29 mouse cellular contexts compared by ENCODE assay signal in genomic region chr2:166310438-166310837, GRCm38 (mm10).
DNase-seq lines count a peak whose midpoint lies in the region; ATAC-seq and TF ChIP-seq lines count a peak whose summit lies in the region.
"Had no signal": no experiment of that assay in that cellular context is flagged by ENCODE, and none has a peak within 500 bp of the region (broad histone marks: within the 10 kb centered on the region; RNA-seq: fewer than 3 reads in every experiment).

No protein-coding gene starts in this region.

- H3K4me1 ChIP-seq in forebrain, embryonic 14.5 days (ENCODE audit: control insufficient read depth, insufficient read depth, low read length), result peaks cover 14% of the 10 kb centered on the region
- H3K4me1 ChIP-seq in forebrain, embryonic 12.5 days, result peaks cover 25% of the 10 kb centered on the region
- H3K4me1 ChIP-seq in forebrain, postnatal 0 days (ENCODE audit: insufficient read depth), result no peaks in the 10 kb centered on the region

- H3K4me3 ChIP-seq in forebrain, embryonic 14.5 days (ENCODE audit: low read depth, low read length), result no peak overlapping the region
- no peak overlapping the region for H3K4me3 ChIP-seq in forebrain, embryonic 12.5 days (replicated peaks)
- H3K4me3 ChIP-seq in forebrain, postnatal 0 days (ENCODE audit: low read depth, low read length), result no peak overlapping the region
- H3K4me3 ChIP-seq: embryonic facial prominence, embryonic 12.5 days; embryonic facial prominence, embryonic 15.5 days; heart, embryonic 12.5 days; heart, embryonic 15.5 days; hindbrain, embryonic 10.5 days had no signal

- TF ChIP-seq CTCF in forebrain, postnatal 0 days (IDR thresholded peaks at IDR 0.05; ENCODE audit: low read depth), result no peak

- peak; percentile 69 for DNase-seq in forebrain, embryonic 14.5 days (ENCODE audit: low spot score)
- DNase-seq in left cerebral cortex, postnatal 14 days (ENCODE audit: low spot score in 2 of 2), result peak; percentile 24 to 43
- no peak for DNase-seq in left cerebral cortex, adult 18-20 months (ENCODE audit: low spot score in 2 of 2)
- peak; percentile 63 for DNase-seq in forebrain, postnatal 0 days
- DNase-seq in urinary bladder, adult 18-20 months (ENCODE audit: low spot score in 2 of 2), result no peak
- DNase-seq: adrenal gland, postnatal 10 days; adrenal gland, postnatal 36 days; B cell, adult 2 months; cerebellum, adult 18-20 months; cerebellum, adult 9-10 months; cerebellum, postnatal 14 days; gastrocnemius, postnatal 25 days; heart, adult 18-20 months; heart, postnatal 10 days; heart, postnatal 36 days; kidney, adult 18-20 months; kidney, adult 9 months had no signal

- peak; percentile 72; the same call in 1 of the 2 replicates for ATAC-seq in forebrain, embryonic 14.5 days
- ATAC-seq in forebrain, embryonic 12.5 days (ENCODE audit: low FRiP score), result no peak
- ATAC-seq in forebrain, postnatal 0 days, result peak; percentile 81
- ATAC-seq: hindbrain, postnatal 0 days; inflammation-experienced regulatory T-cells, adult 6 months; intestine, embryonic 16.5 days; Patski had no signal

- intact Hi-C loops in left cerebral cortex, postnatal 14 days (cut with DNase I), result no loop called here

- no peak overlapping the region for H3K4me2 ChIP-seq in forebrain, embryonic 14.5 days (ENCODE audit: low read length)
- no peak overlapping the region for H3K4me2 ChIP-seq in forebrain, embryonic 12.5 days
- H3K4me2 ChIP-seq in forebrain, postnatal 0 days (ENCODE audit: low read depth), result no peak overlapping the region
- H3K4me2 ChIP-seq: embryonic facial prominence, embryonic 12.5 days; embryonic facial prominence, embryonic 15.5 days; heart, embryonic 12.5 days; heart, embryonic 15.5 days; hindbrain, embryonic 14.5 days had no signal

- H3K27ac ChIP-seq in forebrain, embryonic 14.5 days (ENCODE audit: low read depth, low read length), result no peak overlapping the region
- H3K27ac ChIP-seq in forebrain, embryonic 12.5 days, result no peak overlapping the region
- no peak overlapping the region for H3K27ac ChIP-seq in forebrain, postnatal 0 days (ENCODE audit: low read depth, low read length)
- H3K27ac ChIP-seq: embryonic facial prominence, embryonic 12.5 days; embryonic facial prominence, embryonic 15.5 days; heart, embryonic 15.5 days; hindbrain, embryonic 10.5 days; hindbrain, embryonic 14.5 days; hindbrain, postnatal 0 days had no signal

- WGBS in forebrain, embryonic 14.5 days, result 79% methylated on average over 5 of the region's 5 CpGs
- 87% methylated on average over 5 of the region's 5 CpGs for WGBS in forebrain, embryonic 12.5 days
- WGBS in forebrain, postnatal 0 days, result 63% methylated on average over 5 of the region's 5 CpGs

- no peaks in the 10 kb centered on the region for H3K9me3 ChIP-seq in forebrain, embryonic 14.5 days (replicated peaks; ENCODE audit: control insufficient read depth, low read length)
- no peaks in the 10 kb centered on the region for H3K9me3 ChIP-seq in forebrain, embryonic 12.5 days
- H3K9me3 ChIP-seq in forebrain, postnatal 0 days (ENCODE audit: low read length), result no peaks in the 10 kb centered on the region
- H3K9me3 ChIP-seq: embryonic facial prominence, embryonic 12.5 days; embryonic facial prominence, embryonic 15.5 days; heart, embryonic 12.5 days; heart, embryonic 15.5 days; hindbrain, embryonic 10.5 days had no signal

- no peaks in the 10 kb centered on the region for H3K27me3 ChIP-seq in forebrain, embryonic 14.5 days (replicated peaks; ENCODE audit: control insufficient read depth, insufficient read depth, low read length)
- H3K27me3 ChIP-seq in forebrain, embryonic 12.5 days, result peaks cover 34% of the 10 kb centered on the region
- H3K27me3 ChIP-seq in forebrain, postnatal 0 days (ENCODE audit: insufficient read depth, low read length), result no peaks in the 10 kb centered on the region
- H3K27me3 ChIP-seq: embryonic facial prominence, embryonic 12.5 days; embryonic facial prominence, embryonic 15.5 days; heart, embryonic 12.5 days; heart, embryonic 15.5 days; Patski had no signal

- no peak overlapping the region for H3K9ac ChIP-seq in forebrain, embryonic 14.5 days (ENCODE audit: low read length)
- H3K9ac ChIP-seq in forebrain, embryonic 12.5 days, result no peak overlapping the region
- H3K9ac ChIP-seq in forebrain, postnatal 0 days, result no peak overlapping the region
- H3K9ac ChIP-seq: embryonic facial prominence, embryonic 12.5 days; embryonic facial prominence, embryonic 15.5 days; heart, embryonic 12.5 days; heart, embryonic 15.5 days; hindbrain, embryonic 14.5 days had no signal

- H3K36me3 ChIP-seq in forebrain, embryonic 14.5 days (ENCODE audit: control insufficient read depth, insufficient read depth, low read length), result no peaks in the 10 kb centered on the region
- H3K36me3 ChIP-seq in forebrain, embryonic 12.5 days (replicated peaks), result no peaks in the 10 kb centered on the region
- H3K36me3 ChIP-seq in forebrain, postnatal 0 days (ENCODE audit: insufficient read depth), result no peaks in the 10 kb centered on the region
- H3K36me3 ChIP-seq: embryonic facial prominence, embryonic 12.5 days; embryonic facial prominence, embryonic 15.5 days; G1E; heart, embryonic 12.5 days; heart, embryonic 15.5 days; hindbrain, embryonic 10.5 days had no signal

Comparison
In these comparisons a context has a peak if more than half of its experiments do, and no peak if none do; other contexts are left out.
1. DNase-seq: peak in forebrain, embryonic 14.5 days (single experiment), left cerebral cortex, postnatal 14 days (2 of 2) and forebrain, postnatal 0 days (single experiment); none in left cerebral cortex, adult 18-20 months (0 of 2) and urinary bladder, adult 18-20 months (0 of 2).